Mouse (Mus musculus) heart, postnatal 0 days (tissue): ENCODE data around the gene Ilf3. TPM values are rescaled to one million over a fixed set of nuclear protein-coding genes. Genes with fewer than 3 reads are reported as not detected.
A peak's percentile ranks its signal among the peaks of the same experiment; 100 is the strongest.

Experiments
- ATAC-seq: fragments of 200-750 bp; cut with Nextera tagmentation; 2 replicates; pipeline ENCODE4 v1.8.0; 2017; ENCODE audit warnings: low read depth, moderate number of reproducible peaks, moderate library complexity; ENCODE audit not compliant: insufficient read depth
- DNase-seq: peaks from one replicate; pipeline ENCODE4 v3.0.0-alpha.2; 2016; ENCODE audit warnings: low spot score
- H3K27ac ChIP-seq: fragments of 300-500 bp; sonication (generic); 2 replicates; pipeline ENCODE4 v1.5.1; 2014; ENCODE audit warnings: low read depth, mild to moderate bottlenecking
- H3K27me3 ChIP-seq: fragments of 300-500 bp; sonication (generic); 2 replicates; pipeline ENCODE4 v1.6.1; 2014; ENCODE audit warnings: low read length, mixed read lengths; ENCODE audit not compliant: control insufficient read depth, insufficient read depth
- H3K36me3 ChIP-seq: fragments of 300-500 bp; sonication (generic); replicated peaks from 2 replicates; pipeline ENCODE4 v1.6.1; 2014; ENCODE audit warnings: low read length, mixed read lengths; ENCODE audit not compliant: control insufficient read depth, insufficient read depth
- H3K4me1 ChIP-seq: fragments of 300-500 bp; sonication (generic); 2 replicates; pipeline ENCODE4 v1.6.1; 2014; ENCODE audit warnings: antibody characterized with exemption; ENCODE audit not compliant: control insufficient read depth, insufficient read depth
- H3K4me2 ChIP-seq: fragments of 300-500 bp; sonication (generic); 2 replicates; pipeline ENCODE4 v1.6.1; 2014; ENCODE audit warnings: low read depth, mild to moderate bottlenecking, low read length, moderate library complexity
- H3K4me3 ChIP-seq: fragments of 300-500 bp; sonication (generic); 2 replicates; pipeline ENCODE4 v1.5.1; 2014; ENCODE audit warnings: low read depth, low read length
- H3K9ac ChIP-seq: fragments of 300-500 bp; sonication (generic); replicated peaks from 2 replicates; pipeline ENCODE4 v1.6.1; 2014; ENCODE audit warnings: low read depth, low read length, mixed read lengths
- H3K9me3 ChIP-seq: fragments of 300-500 bp; sonication (generic); replicated peaks from 2 replicates; pipeline ENCODE4 v1.6.1; 2016; ENCODE audit warnings: low read length; ENCODE audit not compliant: control insufficient read depth
- CTCF ChIP-seq: IDR thresholded peaks from 2 replicates; pipeline ENCODE4 v1.5.1; 2016; ENCODE audit warnings: antibody characterized with exemption, control low read depth, low read depth
- EP300 ChIP-seq: IDR thresholded peaks from 2 replicates; pipeline ENCODE4 v1.6.1; 2016; ENCODE audit warnings: antibody characterized with exemption, low read depth
- WGBS: fragments of 180-500 bp; shearing (Covaris S2); extraction: QIAGEN DNeasy Blood & Tissue Kit; methylation state at CpG from one replicate; pipeline ENCODE4 v1.1.7; 2014; 5-methylcytosine and 5-hydroxymethylcytosine counted together
- polyA plus RNA-seq: library from polyadenylated mRNA; unstranded; fragments of >200 nt; fragmentation: Nextera tagmentation; extraction: Ambion mirVana; gene quantifications from 2 replicates; pipeline ENCODE4 v1.2.1, GENCODE M21; 2015
- total RNA-seq: library from RNA; depleted of rRNA; stranded (reverse); fragments of >200 nt; gene quantifications from 2 replicates; pipeline ENCODE4 v1.2.3, GENCODE M21; 2014; ENCODE audit warnings: low replicate concordance

The Ilf3 gene
- total and polyA plus RNA-seq, 2 experiments from 2014 or later: 34.7 to 58.4 TPM

DNA sequence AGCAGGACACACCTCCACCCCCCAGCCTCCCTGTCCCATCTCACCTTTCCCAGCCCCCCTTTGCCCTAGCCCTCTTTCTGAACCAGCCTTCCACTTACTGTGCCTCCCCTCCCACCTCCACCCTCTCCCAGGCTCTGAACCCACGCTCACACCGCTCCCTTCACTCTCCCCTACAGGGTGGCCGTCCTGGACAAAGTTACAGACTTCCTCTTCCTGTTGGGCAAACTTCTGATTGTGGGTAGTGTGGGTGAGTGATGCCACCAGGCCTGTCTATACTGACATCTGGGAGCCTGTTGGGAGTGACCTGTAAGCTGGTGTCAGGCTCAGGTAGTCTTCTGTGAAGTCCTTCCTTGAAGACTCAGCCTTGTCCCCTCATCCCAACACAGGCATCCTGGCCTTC lies 19.5 kb upstream of the Ilf3 start:
- no peaks in the 10 kb centered on the region for H3K4me1 ChIP-seq
- no peaks in the 10 kb centered on the region for H3K9me3 ChIP-seq
- H3K36me3 ChIP-seq: peaks cover 77% of the 10 kb centered on the region

DNA sequence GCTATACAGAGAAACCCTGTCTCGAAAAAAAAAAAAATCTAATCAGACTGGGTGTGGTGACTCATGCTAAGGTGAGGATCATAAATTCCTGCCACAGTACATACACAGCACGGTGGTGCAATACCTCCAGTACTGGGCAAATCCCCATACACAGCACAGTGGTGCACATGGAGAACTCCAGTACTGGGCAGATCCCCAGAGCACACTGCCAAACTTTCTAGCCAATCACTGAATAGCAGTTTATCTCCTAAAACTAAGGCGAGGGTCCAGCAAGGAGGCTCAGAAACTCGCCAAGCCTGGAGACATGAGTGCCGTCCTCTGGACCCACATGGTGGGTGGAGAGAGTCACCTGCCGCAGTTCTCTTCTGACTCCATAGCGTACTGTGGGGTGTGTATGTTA lies 16.5 kb upstream of the Ilf3 start:
- H3K36me3 ChIP-seq: peaks cover 70% of the 10 kb centered on the region
- DNase-seq: no peak
- no peak overlapping the region for H3K4me2 ChIP-seq
- ATAC-seq: no peak
- H3K9ac ChIP-seq: no peak overlapping the region
- H3K27me3 ChIP-seq: no peaks in the 10 kb centered on the region
- H3K4me3 ChIP-seq: no peak overlapping the region
- TF ChIP-seq CTCF: no peak
- TF ChIP-seq EP300: no peak
- no peak overlapping the region for H3K27ac ChIP-seq
- WGBS: 79% methylated on average over 7 of the region's 7 CpGs
- no peaks in the 10 kb centered on the region for H3K9me3 ChIP-seq
- H3K4me1 ChIP-seq: no peaks in the 10 kb centered on the region

More for the DNA sequence above, 19.5 kb upstream of the Ilf3 start:
- no peaks in the 10 kb centered on the region for H3K27me3 ChIP-seq
- TF ChIP-seq EP300 (no peak), CTCF (no peak)
- no peak overlapping the region for H3K4me3 ChIP-seq
- no peak overlapping the region for H3K4me2 ChIP-seq
- no peak overlapping the region for H3K9ac ChIP-seq
- DNase-seq: no peak
- ATAC-seq: no peak
- WGBS: 80% methylated on average over 3 of the region's 3 CpGs
- H3K27ac ChIP-seq: no peak overlapping the region

DNA sequence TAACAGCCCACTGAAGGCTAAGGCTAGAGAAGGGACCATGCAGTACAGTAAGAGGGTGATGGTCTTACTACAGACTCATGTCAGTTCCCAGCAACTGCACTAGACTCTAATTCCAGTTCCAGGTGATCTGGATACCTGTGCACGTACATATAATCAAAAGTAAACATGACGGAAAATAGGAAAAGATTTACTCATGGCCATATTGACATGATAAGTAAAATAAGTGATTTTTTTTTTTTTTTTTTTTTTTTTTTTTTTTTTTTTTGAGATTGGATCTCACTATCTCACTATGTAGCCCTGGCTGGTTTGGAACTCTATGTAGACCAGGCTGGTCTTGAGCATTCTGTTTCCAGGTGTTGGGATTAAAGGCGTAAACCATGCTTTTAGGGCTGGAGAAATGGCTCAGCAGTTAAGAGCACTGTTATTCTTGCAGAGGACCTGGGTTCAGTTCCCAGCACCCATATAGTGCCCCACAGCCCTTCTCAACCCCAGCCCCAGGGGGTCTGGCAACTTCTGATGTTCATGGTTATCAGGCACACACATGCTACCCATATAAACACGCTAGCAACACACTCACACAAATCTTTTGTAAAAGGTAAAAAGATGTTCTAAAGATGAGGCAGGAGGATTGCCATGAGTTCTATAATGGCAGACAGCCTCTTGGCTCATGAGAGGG lies 15.8 kb upstream of the Ilf3 start:
- 90% methylated on average over 4 of the region's 4 CpGs for WGBS
- peaks cover 65% of the 10 kb centered on the region for H3K36me3 ChIP-seq

DNA sequence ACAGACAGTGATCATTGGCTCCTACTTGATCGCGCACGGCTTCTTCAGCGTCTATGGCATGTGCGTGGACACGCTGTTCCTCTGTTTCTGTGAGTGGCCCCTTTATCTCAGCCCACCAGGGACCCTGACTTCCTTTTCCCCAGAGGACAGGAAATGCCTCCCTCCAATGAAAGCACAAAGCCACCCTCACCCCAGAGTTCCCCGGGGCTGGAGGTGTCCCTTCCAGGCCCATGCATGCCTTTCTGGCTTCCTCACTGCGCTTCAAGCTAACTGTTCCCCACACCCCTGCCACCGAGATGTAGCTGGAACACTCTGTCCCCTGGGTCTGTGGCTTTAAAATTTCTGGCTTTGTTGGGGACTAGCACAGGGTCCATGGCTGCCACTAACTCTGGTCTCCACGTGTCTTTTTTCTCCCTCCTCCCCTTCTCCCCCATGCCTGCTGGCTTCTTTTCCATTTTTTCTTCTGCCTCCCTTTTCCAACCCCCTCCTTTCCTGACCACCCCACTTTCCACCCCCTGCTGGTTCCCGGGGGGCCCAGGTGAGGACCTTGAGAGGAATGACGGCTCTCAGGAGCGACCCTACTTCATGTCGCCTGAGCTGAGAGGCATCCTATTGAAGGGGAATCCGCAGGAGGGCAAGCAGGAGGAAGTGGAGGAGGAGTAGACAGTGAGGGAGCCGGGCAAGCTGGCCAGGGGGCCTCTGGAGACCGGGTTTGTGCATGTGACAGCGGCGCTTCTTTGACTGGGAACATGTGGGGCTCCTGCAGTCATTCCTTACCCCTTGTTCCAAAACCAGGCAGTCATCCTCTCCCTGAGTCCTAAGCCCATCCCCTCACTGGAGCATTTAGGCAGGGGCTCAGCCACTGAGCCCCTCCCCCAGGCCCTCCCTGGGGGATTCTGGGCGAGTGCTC lies 15.0 kb upstream of the Ilf3 start:
- 42% methylated on average over 20 of the region's 20 CpGs for WGBS
- Histone ChIP-seq H3K27ac (peak overlapping the region; percentile 46), H3K4me2 (no peak overlapping the region), H3K4me1 (no peaks in the 10 kb centered on the region), H3K9me3 (no peaks in the 10 kb centered on the region), H3K36me3 (peaks cover 60% of the 10 kb centered on the region), H3K4me3 (no peak overlapping the region), H3K9ac (no peak overlapping the region), H3K27me3 (no peaks in the 10 kb centered on the region)
- no peak for DNase-seq
- TF ChIP-seq EP300: no peak
- no peak for TF ChIP-seq CTCF
- peak; percentile 48 for ATAC-seq

More for the DNA sequence above, 15.8 kb upstream of the Ilf3 start:
- no peaks in the 10 kb centered on the region for H3K9me3 ChIP-seq
- H3K9ac ChIP-seq: no peak overlapping the region
- ATAC-seq (no peak), DNase-seq (no peak)
- no peaks in the 10 kb centered on the region for H3K27me3 ChIP-seq
- H3K4me1 ChIP-seq: no peaks in the 10 kb centered on the region
- no peak overlapping the region for H3K4me2 ChIP-seq
- H3K4me3 ChIP-seq: no peak overlapping the region
- no peak for TF ChIP-seq EP300
- TF ChIP-seq CTCF: no peak
- peak overlapping the region; percentile 46; the same call in 1 of the 2 replicates for H3K27ac ChIP-seq

DNA sequence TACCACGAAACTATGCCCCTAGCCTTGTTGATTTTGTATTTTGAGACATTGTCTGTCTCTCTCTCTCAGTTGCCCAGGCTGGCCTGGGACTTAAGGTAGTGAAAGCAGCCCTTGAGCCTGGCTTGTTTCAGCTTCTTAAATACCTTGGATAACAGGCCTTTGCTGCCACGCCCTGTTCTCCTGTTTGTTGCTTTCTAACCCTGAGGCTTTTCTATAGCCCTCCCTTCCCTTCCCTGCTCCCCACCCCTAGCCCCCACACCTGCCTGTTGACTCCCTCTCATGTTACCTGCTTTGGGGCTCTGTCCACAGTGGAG lies 14.3 kb upstream of the Ilf3 start:
- H3K4me1 ChIP-seq: no peaks in the 10 kb centered on the region
- H3K4me2 ChIP-seq: no peak overlapping the region
- no peak for ATAC-seq
- DNase-seq: no peak
- 79% methylated on average over 2 of the region's 2 CpGs for WGBS
- no peak overlapping the region for H3K4me3 ChIP-seq
- H3K27me3 ChIP-seq: no peaks in the 10 kb centered on the region
- no peaks in the 10 kb centered on the region for H3K9me3 ChIP-seq
- peaks cover 54% of the 10 kb centered on the region for H3K36me3 ChIP-seq
- TF ChIP-seq EP300 (no peak), CTCF (no peak)
- H3K9ac ChIP-seq: no peak overlapping the region
- H3K27ac ChIP-seq: peak overlapping the region; percentile 46; the same call in 1 of the 2 replicates
